Mouse (Mus musculus) limb, embryonic 13.5 days (tissue): Measurements from ENCODE around the gene Gm5155. TPM values are rescaled to one million over a fixed set of nuclear protein-coding genes. Genes with fewer than 3 reads are reported as not detected.
"Not testable (repeated sequence)": the region's sequence is repeated elsewhere in the genome, so short reads cannot be mapped to it uniquely, and the experiment has no call there.

Source experiments
- ATAC-seq: fragments of 200-750 bp; cut with Nextera tagmentation; 2 replicates; pipeline ENCODE4 v1.8.0; 2017; ENCODE audit warnings: low read depth, moderate number of reproducible peaks, moderate TSS enrichment; ENCODE audit not compliant: low FRiP score
- H3K27ac ChIP-seq: fragments of 300-500 bp; sonication (generic); 2 replicates; pipeline ENCODE4 v1.5.1; 2015; ENCODE audit warnings: inconsistent platforms, mild to moderate bottlenecking, moderate library complexity
- H3K27me3 ChIP-seq: fragments of 300-500 bp; sonication (generic); 2 replicates; pipeline ENCODE4 v1.6.1; 2015; ENCODE audit warnings: mild to moderate bottlenecking, inconsistent platforms
- H3K36me3 ChIP-seq: fragments of 300-500 bp; sonication (generic); 2 replicates; pipeline ENCODE4 v1.6.1; 2015; ENCODE audit warnings: inconsistent platforms, mild to moderate bottlenecking, moderate library complexity
- H3K4me1 ChIP-seq: fragments of 300-500 bp; sonication (generic); 2 replicates; pipeline ENCODE4 v1.6.1; 2015; ENCODE audit warnings: inconsistent platforms
- H3K4me2 ChIP-seq: fragments of 300-500 bp; sonication (generic); replicated peaks from 2 replicates; pipeline ENCODE4 v1.6.1; 2015; ENCODE audit warnings: inconsistent platforms, mild to moderate bottlenecking, moderate library complexity
- H3K4me3 ChIP-seq: fragments of 300-500 bp; sonication (generic); 2 replicates; pipeline ENCODE4 v1.5.1; 2015; ENCODE audit warnings: moderate library complexity, mild to moderate bottlenecking, inconsistent platforms
- H3K9ac ChIP-seq: fragments of 300-500 bp; sonication (generic); 2 replicates; pipeline ENCODE4 v1.6.1; 2015; ENCODE audit warnings: mild to moderate bottlenecking, inconsistent platforms
- H3K9me3 ChIP-seq: fragments of 300-500 bp; sonication (generic); 2 replicates; pipeline ENCODE4 v1.6.1; 2016; ENCODE audit warnings: inconsistent platforms
- WGBS: fragments of 180-500 bp; shearing (Covaris S2); methylation state at CpG from one replicate; pipeline ENCODE4 v1.1.7; 2015; 5-methylcytosine and 5-hydroxymethylcytosine counted together
- polyA plus RNA-seq: library from polyadenylated mRNA; unstranded; fragments of >200 nt; fragmentation: Nextera tagmentation; extraction: Ambion mirVana; gene quantifications from 2 replicates; pipeline ENCODE4 v1.2.1, GENCODE M21; 2015

Gm5155 gene
- not detected in 2 replicates for polyA plus RNA-seq

DNA sequence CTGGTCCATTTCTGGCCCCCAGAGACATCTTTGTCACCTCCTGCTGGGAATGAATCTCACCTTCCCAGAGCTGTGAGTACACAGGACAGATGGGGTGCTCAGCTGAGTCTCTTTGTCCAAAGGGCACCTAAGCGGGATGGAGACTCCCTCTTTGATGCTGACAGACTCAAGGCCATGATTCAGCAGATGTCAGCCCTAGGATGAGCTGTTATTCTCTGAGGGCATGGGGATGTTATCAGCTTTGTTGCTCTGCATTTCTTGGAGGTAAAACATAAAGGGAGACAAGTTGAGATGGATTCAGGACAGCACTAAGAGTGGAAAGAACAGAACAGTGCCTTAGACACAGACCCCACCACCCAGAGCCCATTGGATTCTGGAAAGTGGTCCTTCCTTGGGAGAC is at the start of gene Gm5155:
Gene Gm5155 (plus strand): TSS at position 301 of the 400 bp plus-strand sequence.
- Histone ChIP-seq H3K36me3 (no peaks in the 10 kb centered on the region), H3K4me1 (no peaks in the 10 kb centered on the region), H3K27me3 (no peaks in the 10 kb centered on the region), H3K4me2 (no peak within 1 kb of the TSS), H3K4me3 (no peak within 1 kb of the TSS), H3K9ac (no peak within 1 kb of the TSS), H3K9me3 (peaks cover 31% of the 10 kb centered on the region), H3K27ac (no peak within 1 kb of the TSS)
- no peak for ATAC-seq
- 73% methylated on average over 1 of the region's 1 CpGs for WGBS

DNA sequence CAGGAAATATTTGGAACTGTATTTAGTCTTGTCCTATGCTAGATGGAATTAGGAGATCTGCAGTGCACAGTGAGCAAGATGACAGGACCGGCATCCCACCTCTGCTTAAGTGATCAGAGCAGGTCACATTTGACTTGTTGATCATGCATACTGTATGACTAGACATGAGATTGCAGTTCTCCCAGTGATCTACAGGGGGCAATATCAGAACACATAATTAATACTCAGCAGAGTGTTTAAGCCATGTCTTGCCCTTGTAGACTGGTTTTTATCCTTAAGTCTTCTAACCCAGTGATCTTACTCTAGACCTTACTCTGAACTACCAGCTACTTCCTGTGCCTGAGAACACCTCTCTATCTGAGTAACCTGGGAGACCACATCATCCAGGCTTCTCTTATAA is 791 bp upstream of the Gm5155 start:
- H3K4me2 ChIP-seq: no peak overlapping the region
- ATAC-seq: no peak
- H3K36me3 ChIP-seq: no peaks in the 10 kb centered on the region
- WGBS: 86% methylated on average over 1 of the region's 1 CpGs
- no peak overlapping the region for H3K4me3 ChIP-seq
- H3K9ac ChIP-seq: no peak overlapping the region
- H3K9me3 ChIP-seq: peaks cover 31% of the 10 kb centered on the region
- H3K27ac ChIP-seq: no peak overlapping the region
- H3K4me1 ChIP-seq: no peaks in the 10 kb centered on the region
- H3K27me3 ChIP-seq: no peaks in the 10 kb centered on the region

- WGBS: 71% methylated on average over 1 of the region's 1 CpGs
- H3K36me3 ChIP-seq, H3K4me2 ChIP-seq, H3K27me3 ChIP-seq, H3K27ac ChIP-seq, ATAC-seq, H3K9ac ChIP-seq, H3K4me3 ChIP-seq, H3K4me1 ChIP-seq: not testable (repeated sequence)
- peaks cover 16% of the 10 kb centered on the region for H3K9me3 ChIP-seq
Measured at GRCm38 (mm10) chr7:17895341-17895740, 23.8 kb downstream of the Gm5155 start.

- no peak overlapping the region for H3K27ac ChIP-seq
- no peak overlapping the region for H3K4me2 ChIP-seq
- H3K36me3 ChIP-seq: no peaks in the 10 kb centered on the region
- 80% methylated on average over 6 of the region's 6 CpGs for WGBS
- H3K4me3 ChIP-seq: no peak overlapping the region
- no peak for ATAC-seq
- H3K27me3 ChIP-seq: no peaks in the 10 kb centered on the region
- H3K9ac ChIP-seq: no peak overlapping the region
- H3K9me3 ChIP-seq: peaks cover 23% of the 10 kb centered on the region
- no peaks in the 10 kb centered on the region for H3K4me1 ChIP-seq
Measured at GRCm38 (mm10) chr7:17903146-17903915, 31.8 kb downstream of the Gm5155 start.

Other genes starting within 250 kb of the Gm5155 start
- gene Ceacam5, start 158.5 kb upstream of the Gm5155 start, polyA plus RNA-seq: not detected in 2 replicates
- not detected in 2 replicates for gene Ceacam14, start 59.1 kb upstream of the Gm5155 start, polyA plus RNA-seq
- not detected in 2 replicates for gene Ceacam11, start 100.4 kb downstream of the Gm5155 start, polyA plus RNA-seq
- not detected in 2 replicates for gene Ceacam13, start 138.1 kb downstream of the Gm5155 start, polyA plus RNA-seq
- not detected in 2 replicates for gene Ceacam12, start 194.2 kb downstream of the Gm5155 start, polyA plus RNA-seq